Mouse (Mus musculus): ENCODE results near the gene Cep112. TPM values are rescaled to one million over a fixed set of nuclear protein-coding genes. Genes with fewer than 3 reads are reported as not detected.

Gene Cep112
- total RNA-seq, 2 experiments from 2014 or later = 10.7 to 14.2 TPM

- DNase-seq (ENCODE audit: low spot score in 2 of 2) = no peak
These were observed 19.0 kb downstream of the Cep112 start for GRCm38 (mm10) chr11:108443893-108444563.

DNA sequence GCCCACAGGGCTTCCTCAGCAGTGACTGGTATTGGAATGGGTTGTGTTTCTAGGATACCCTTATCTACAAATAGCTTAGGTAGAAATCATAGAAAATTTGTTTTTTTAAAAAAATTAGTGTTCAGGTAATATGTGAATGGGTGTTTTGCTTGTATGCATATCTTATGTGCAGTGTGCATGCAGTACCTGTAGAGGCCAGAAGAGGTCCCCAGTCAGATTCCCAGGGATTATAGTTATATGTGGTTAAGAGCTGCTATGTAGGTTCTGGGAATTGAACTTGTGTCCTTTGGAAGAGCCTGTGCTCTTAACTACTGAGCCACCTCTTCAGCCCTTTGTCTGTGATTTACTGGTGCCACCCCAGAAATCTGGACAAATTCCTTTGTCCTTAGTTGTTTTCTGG, 22.2 kb downstream of the Cep112 start:
- DNase-seq (ENCODE audit: low spot score in 2 of 2) = peak in 1 of 2 experiments; percentile 12

DNA sequence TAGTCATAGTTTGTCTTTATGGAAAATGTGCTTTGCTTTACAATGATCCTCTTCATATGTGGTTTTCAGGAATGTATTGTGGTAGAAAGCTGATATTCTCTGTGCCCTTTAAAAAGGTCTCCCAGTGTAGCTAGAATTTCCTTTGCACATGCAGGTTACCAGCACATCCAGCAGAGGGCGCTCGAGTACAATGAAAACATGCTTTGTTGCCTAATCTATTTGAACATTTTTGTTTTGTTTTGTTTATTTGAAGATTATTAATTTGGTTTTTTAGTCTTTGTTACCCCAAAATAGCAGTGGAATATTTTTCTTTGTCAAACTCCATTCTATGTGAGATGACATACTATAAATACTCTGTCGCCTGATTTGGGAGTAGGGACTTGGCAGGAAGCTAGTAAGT, 24.8 kb downstream of the Cep112 start:
- peak; percentile 63 to 83 for DNase-seq (ENCODE audit: low spot score in 2 of 2)

DNA sequence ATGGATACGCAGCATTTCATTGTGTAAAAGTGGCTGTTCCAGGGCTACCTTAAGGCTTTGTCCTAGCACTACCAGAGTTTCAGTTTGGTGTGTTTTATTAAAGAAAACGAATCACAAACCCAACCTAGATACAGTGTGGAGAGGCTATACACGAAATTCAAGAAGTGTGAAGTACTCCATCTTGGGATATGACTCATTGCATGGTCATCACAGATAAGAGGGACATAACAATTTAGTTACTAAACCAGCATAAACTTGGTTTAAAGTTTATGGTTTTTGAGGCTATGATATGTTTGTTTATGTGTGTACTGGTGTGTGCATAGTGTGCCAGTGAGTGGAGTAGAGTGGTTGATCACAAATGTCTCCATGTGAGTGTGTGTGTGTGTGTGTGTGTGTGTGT, 34.6 kb downstream of the Cep112 start:
- DNase-seq (ENCODE audit: low spot score in 2 of 2) = no peak

- no peak for DNase-seq (ENCODE audit: low spot score in 2 of 2)
These were observed 39.1 kb downstream of the Cep112 start for GRCm38 (mm10) chr11:108464138-108464537.

DNA sequence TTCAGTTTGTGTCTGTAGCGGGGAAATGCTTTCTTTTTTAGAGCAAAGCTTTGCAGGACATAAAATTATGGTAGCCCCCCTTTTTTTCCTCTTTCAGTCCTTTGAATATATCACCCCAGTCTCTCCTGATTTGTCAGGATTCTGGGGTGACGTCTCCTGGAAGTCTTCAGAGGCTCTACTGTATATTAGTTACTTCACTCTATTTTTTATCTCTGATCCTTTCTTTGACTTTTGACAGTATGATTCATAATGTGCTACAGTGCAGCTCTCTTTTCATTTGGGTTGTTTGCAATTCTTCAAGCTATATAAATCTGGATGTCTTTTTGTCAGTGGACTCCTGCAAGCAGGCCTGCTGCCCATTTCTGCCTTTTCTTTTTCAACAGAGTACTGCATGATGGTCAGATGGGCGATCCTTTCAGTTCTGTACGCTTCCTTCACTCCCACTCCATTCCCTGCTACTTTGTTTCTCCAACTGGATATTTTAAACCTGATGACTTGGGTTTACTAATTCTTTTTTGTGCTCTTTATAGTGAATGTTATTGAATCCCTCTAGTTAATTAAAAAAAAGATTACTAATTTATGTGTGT, 39.8 kb downstream of the Cep112 start:
- no peak for DNase-seq (ENCODE audit: low spot score in 2 of 2)

GRCm38 (mm10) chr11:108475738-108476137, 50.7 kb downstream of the Cep112 start:
- no peak for DNase-seq (ENCODE audit: low spot score in 2 of 2)

DNA sequence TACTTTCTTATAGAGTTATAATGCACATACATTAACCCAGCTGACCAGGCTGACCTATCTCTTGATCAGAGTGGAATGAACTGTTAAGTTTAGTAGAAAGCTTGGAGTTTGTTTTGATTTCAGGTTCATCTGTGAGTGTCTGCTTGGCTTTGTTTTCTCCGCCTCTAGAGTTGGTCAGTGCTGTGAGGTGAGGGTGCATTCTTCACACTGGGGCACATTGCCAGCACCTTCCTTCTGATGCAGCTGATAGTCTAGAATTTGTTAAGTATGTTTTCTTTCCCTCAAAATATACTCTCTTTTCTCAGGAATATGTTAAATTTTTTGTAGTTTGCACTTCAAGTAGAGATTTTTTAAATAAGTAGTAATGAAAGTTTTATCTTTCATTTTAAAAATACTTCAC, 51.2 kb downstream of the Cep112 start:
- no peak for DNase-seq (ENCODE audit: low spot score in 2 of 2)

DNA sequence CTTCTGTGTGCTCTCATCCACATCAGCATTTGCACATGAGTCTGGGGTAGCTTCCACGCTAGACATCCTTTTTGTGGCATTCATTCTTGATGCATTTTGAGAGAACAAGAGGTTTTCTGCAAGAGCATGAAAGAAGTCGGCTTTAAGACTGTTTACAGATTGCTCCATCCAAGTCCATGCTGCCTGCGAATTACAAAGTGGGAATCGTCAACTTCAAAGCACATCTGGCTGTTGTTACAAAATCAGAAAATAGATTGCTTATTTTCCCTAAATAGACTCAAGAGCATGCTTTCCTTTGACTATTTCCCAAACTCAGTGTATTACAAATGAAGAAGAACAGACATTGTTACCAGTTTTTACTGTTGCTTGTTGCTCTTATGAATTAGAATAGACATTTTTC, 59.0 kb downstream of the Cep112 start:
- no peak for DNase-seq (ENCODE audit: low spot score in 2 of 2)

DNA sequence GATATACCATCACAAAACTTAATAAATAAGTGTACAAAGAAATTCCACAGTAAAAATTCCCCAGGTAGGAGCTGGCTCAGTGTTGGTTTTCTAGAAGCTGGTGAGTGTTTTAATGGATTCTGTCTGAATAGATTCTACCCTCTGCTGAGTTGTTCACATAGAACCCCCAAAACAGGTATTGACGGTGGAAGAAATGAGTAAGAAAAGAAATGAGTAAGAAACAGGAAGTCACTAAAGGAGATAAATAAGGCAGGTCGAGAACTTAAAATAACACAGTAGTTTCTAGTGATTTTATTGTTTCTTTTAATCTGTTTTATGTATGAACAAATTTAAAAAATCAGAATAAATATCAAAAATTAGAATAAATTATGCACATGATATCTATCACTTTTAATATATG, 63.3 kb downstream of the Cep112 start:
- DNase-seq (ENCODE audit: low spot score in 2 of 2) = no peak

DNA sequence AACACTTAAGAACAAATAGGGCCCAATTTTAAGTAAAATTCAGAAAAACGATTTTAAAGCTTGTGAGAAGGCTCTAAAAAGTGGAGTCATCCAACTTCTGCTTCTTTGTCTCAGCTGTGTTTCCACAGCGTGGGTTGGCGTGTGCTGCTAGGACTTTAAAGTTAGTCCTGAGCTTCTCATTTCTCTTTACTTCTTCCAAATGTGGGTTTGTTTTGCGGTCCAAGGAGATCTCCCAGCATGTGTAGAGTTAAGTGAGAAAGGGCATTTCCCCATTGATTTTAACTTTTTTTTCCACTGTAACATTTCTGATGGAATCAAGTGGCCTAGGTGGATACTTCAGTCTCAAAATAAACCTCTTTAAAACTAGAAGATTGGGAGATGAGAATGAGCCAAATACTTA, 64.9 kb downstream of the Cep112 start:
- DNase-seq (ENCODE audit: low spot score in 2 of 2) = no peak

DNA sequence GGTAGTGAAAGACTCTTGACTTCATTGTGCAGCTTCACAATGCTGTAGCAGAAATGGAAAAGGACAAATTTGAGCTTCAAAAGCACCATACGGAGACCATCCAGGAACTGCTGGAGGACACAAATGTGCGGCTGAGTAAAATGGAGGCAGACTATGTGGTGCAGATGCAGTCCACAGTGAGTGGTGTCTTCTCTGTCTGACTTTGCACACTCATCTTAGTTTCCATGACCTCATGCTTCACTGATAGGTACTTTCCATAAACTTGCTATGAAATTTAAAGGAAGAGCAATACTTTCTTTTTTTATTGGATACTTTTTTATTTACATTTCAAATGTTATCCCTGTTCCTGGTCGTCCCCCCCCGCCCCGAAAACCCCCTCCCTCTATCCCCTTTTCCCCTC, 83.2 kb downstream of the Cep112 start:
- DNase-seq (ENCODE audit: low spot score in 2 of 2) = no peak

GRCm38 (mm10) chr11:108527725-108528363, 102.9 kb downstream of the Cep112 start:
- no peak for DNase-seq (ENCODE audit: low spot score in 2 of 2)

- no peak for DNase-seq (ENCODE audit: low spot score in 2 of 2)
These were observed 107.9 kb downstream of the Cep112 start for GRCm38 (mm10) chr11:108532901-108533300.

- DNase-seq (ENCODE audit: low spot score in 2 of 2) = no peak
These were observed 109.0 kb downstream of the Cep112 start for GRCm38 (mm10) chr11:108534014-108534413.

- no peak for DNase-seq (ENCODE audit: low spot score in 2 of 2)
These were observed 128.1 kb downstream of the Cep112 start for GRCm38 (mm10) chr11:108552997-108553622.

DNA sequence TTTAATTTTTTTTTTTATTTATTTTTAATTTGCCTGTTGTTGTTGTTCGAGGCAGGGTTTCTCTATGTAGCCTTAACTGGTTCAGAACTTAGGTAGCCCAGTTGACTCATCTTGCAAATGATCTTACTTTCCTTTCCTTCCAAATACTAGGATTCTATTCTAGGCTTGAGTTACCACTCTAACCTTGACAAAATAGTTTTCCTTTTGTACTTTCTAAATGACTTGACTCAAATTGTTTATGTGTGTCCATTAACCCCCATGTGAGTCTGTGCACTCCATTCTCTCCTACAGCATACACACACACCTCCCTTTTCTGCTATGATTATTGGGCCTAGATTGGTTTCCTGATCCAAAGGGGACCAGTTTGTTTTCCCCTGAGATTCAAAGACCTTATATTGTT, 128.9 kb downstream of the Cep112 start:
- no peak for DNase-seq (ENCODE audit: low spot score in 2 of 2)

- peak in 1 of 2 experiments; percentile 9 for DNase-seq (ENCODE audit: low spot score in 2 of 2)
These were observed 133.6 kb downstream of the Cep112 start for GRCm38 (mm10) chr11:108558544-108558943.

DNA sequence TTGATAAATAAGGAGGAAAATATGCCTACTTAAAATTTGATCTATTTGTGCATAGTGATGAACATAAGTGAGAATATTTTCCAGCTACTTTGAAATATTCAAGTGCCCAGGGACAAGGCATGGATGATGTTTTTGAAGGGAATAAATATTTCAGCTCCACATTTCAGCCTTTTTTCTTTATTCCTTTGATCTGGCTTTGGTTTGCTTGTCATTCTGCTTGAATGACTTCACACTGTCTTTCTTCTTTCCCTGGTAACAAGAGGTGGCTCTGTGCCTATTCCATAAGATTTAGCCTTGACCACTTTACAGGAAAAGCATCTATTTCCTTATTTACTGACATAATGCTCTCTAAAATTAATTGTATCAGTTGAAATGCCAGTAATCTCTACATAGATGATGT, 134.5 kb downstream of the Cep112 start:
- no peak for DNase-seq (ENCODE audit: low spot score in 2 of 2)

DNA sequence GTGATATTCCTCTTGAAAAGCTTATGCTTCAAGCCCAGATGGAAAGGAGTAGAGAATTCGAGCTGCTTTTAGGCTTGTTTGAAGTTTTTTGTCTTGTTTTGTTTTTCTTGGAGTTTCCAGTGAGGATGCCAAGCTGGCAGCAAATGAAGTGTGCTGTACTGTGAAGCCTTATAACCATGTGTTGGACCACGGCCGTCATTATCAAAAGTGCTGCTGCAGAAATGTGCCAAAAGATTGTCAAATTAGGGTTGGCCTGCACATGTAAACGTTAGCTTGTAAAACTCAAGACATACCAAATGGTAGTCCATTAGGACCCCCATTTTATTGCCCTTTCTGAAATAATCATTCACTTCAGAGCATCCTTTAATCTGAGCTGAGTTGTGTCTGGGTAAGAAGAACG, 137.1 kb downstream of the Cep112 start:
- DNase-seq (ENCODE audit: low spot score in 2 of 2) = peak in 1 of 2 experiments; percentile 4

DNA sequence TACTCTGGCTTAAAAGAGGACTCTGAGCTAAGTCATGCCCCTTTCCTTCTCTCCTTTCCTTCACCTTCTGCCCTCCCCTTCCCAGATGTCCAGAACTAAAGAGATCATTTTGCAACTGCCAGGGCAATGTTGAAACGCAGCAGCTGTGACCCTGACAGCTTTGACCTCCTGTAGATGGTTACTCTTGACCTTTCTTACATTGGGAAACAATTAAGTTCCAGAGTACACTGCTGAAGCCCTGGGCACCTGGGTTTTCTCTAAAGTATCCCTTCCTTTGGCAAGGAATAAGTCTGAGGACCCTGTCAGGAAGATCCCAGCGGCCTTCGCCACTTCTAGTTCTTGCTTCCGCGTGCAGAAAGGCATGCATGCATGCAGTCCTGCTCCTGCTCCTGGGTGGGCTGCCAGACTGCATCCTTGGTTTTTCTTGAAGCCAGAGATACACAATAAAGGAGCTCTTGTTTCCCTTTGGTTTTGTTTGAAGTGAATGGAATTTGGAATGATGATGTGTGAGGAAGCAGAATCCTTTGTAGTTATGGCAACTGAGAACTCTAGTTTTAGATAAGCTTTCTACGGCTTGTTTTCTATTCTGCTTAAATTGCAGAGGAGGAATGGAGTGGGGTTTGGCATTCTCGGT, 161.7 kb downstream of the Cep112 start:
- no peak for DNase-seq (ENCODE audit: low spot score in 2 of 2)

Data from layer of hippocampus, postnatal 14 days (tissue).